Mouse (Mus musculus): ENCODE results near the gene Tmem136.

DNA sequence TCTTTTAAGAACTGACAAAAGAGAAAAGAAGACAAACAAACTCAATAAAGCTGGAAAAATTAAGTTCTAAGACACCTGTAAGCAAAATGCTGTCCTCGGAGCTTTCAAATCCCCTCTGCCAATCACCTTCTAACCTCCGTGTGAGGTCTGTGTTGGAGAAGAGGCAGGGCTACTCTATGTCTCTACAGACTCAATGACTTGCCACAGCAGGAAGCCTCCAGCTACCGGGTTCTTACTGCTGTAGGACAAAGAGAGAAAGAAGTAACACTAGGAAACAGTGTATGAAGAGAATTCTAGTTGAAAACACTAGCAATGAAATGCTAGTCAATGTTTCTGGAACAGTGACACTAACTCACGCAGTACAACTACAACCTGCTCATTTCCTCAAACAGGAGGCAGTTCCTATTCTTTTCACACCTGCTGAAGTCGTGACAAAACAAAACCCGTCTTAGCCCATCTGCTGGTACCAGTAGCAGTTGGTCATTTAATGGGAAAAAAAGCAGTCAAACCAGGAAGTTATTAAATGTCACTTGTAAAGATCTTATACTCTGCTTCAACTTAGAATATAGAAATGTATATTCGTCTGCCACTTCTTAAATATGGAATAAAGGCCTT lies 32.8 kb downstream of the Tmem136 start:
- TF ChIP-seq CTCF (IDR thresholded peaks at IDR 0.05; ENCODE audit: low read depth) (no peak), EP300 (IDR thresholded peaks at IDR 0.05; ENCODE audit: low read depth) (no peak)
